Mouse (Mus musculus) hematopoietic stem cell, adult 5-6 weeks (primary cell): ENCODE results near the gene Dnah11. TPM values are rescaled to one million over a fixed set of nuclear protein-coding genes. Genes with fewer than 3 reads are reported as not detected.

Source experiments
- ATAC-seq, 2 experiments: fragments of 125-278 bp in 1 of 2; replicated peaks in 1 of 2; 2 replicates each; pipeline ENCODE4 v1.8.0; 2016 to 2017; ENCODE audit warnings: inconsistent platforms in 2 of 2, mild to moderate bottlenecking in 2 of 2, moderate number of reproducible peaks in 2 of 2, low read depth in 1 of 2, moderate TSS enrichment in 1 of 2; ENCODE audit not compliant: low FRiP score in 2 of 2, poor library complexity in 2 of 2, severe bottlenecking in 2 of 2, insufficient read depth in 1 of 2, low TSS enrichment in 1 of 2
- total RNA-seq: library from RNA; stranded (forward); fragments of 172-1452, 232-1000 nt; gene quantifications from 2 replicates; pipeline ENCODE4 v1.2.3, GENCODE M21; 2017

The Dnah11 gene
- total RNA-seq, 1 experiment from 2014 or later = 0.45 TPM

- ATAC-seq = no peak
Measured at GRCm38 (mm10) chr12:118107719-118108118, 91.1 kb downstream of the Dnah11 start.

GRCm38 (mm10) chr12:118104520-118104919, 94.3 kb downstream of the Dnah11 start:
- no peak for ATAC-seq

- ATAC-seq = no peak
Measured at GRCm38 (mm10) chr12:118099694-118100093, 99.1 kb downstream of the Dnah11 start.

- no peak for ATAC-seq
Measured at GRCm38 (mm10) chr12:118098257-118098656, 100.6 kb downstream of the Dnah11 start.

GRCm38 (mm10) chr12:118094946-118095345, 103.9 kb downstream of the Dnah11 start:
- no peak for ATAC-seq

- no peak for ATAC-seq
Measured at GRCm38 (mm10) chr12:118085291-118085690, 113.6 kb downstream of the Dnah11 start.

GRCm38 (mm10) chr12:118084806-118085205, 114.0 kb downstream of the Dnah11 start:
- ATAC-seq = no peak

GRCm38 (mm10) chr12:118084134-118084533, 114.7 kb downstream of the Dnah11 start:
- ATAC-seq = no peak

- ATAC-seq = no peak
Measured at GRCm38 (mm10) chr12:118080441-118080840, 118.4 kb downstream of the Dnah11 start.

GRCm38 (mm10) chr12:118078434-118078989, 120.3 kb downstream of the Dnah11 start:
- ATAC-seq = peak in 1 of 2 experiments; percentile 25; a peak in 1 of 4 replicates

GRCm38 (mm10) chr12:118076802-118077201, 122.0 kb downstream of the Dnah11 start:
- no peak for ATAC-seq

- ATAC-seq = no peak
Measured at GRCm38 (mm10) chr12:118072181-118072872, 126.5 kb downstream of the Dnah11 start.

- no peak for ATAC-seq
Measured at GRCm38 (mm10) chr12:118071667-118072066, 127.2 kb downstream of the Dnah11 start.

- peak; percentile 58 to 66 for ATAC-seq
Measured at GRCm38 (mm10) chr12:118068785-118069184, 130.1 kb downstream of the Dnah11 start.

GRCm38 (mm10) chr12:118062343-118062742, 136.5 kb downstream of the Dnah11 start:
- no peak for ATAC-seq

- no peak for ATAC-seq
Measured at GRCm38 (mm10) chr12:118056876-118057275, 142.0 kb downstream of the Dnah11 start.

- no peak for ATAC-seq
Measured at GRCm38 (mm10) chr12:118045381-118045780, 153.5 kb downstream of the Dnah11 start.

GRCm38 (mm10) chr12:118043130-118043647, 155.7 kb downstream of the Dnah11 start:
- ATAC-seq = no peak

- no peak for ATAC-seq
Measured at GRCm38 (mm10) chr12:118042196-118042595, 156.6 kb downstream of the Dnah11 start.
